Mouse (Mus musculus): ENCODE data around the gene Sox12.

GRCm38 (mm10) chr2:152447461-152447860 lies 49.6 kb upstream of the Sox12 start:
- TF ChIP-seq CTCF (IDR thresholded peaks at IDR 0.05; ENCODE audit: borderline replicate concordance, extremely low read depth, insufficient read depth, insufficient read length) (no peak), POLR2A (IDR thresholded peaks at IDR 0.05; ENCODE audit: borderline replicate concordance, extremely low read depth, insufficient read depth, insufficient read length, poor library complexity, severe bottlenecking) (no peak)

Measured in brain, embryonic 14.5 days (tissue).